Mouse (Mus musculus): Measurements from ENCODE around the gene Slc44a4. TPM values are rescaled to one million over a fixed set of nuclear protein-coding genes. Genes with fewer than 3 reads are reported as not detected.
"Not testable (repeated sequence)": the region's sequence is repeated elsewhere in the genome, so short reads cannot be mapped to it uniquely, and the experiment has no call there.

The Slc44a4 gene
- polyA plus RNA-seq, 1 experiment from 2014 or later = 0.44 TPM

DNA sequence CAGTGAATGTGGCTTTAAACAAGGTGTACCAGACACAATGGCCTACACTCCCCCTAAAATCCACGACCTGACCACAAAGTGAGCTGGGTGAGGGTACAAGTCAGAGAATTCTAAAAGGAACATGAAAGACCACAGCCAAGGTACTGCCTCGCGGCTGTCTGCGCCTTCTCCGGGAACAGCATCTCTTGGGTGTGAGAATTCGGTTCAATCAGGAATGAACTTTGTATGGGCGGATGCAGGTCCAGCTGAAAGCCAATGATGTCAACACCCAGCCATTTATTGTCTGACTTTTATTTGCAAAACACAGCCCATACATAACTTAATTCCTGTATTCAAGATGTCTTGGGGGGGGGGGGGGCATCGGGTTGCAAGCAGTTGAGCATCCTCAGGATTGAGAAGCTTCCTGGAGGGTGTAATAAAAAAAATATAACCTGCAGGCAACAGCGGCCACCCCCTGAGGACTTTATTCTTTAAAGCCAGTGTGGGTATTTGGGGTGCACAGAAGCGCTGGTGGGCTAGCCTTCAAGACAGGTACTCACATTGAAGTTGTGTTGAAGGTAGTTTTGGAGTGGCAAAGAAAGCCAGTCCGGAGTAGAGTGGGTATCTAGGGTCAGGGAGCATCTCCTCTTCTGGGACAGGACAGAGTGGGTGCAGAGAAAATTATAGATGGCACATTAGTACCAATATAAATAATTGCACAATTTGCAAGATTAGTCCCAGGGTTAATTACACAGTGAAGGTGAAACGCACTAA is 21.0 kb upstream of the Slc44a4 start:
- WGBS = 70% methylated on average over 12 of the region's 12 CpGs
- Histone ChIP-seq H3K36me3 (replicated peaks) (peaks cover 18% of the 10 kb centered on the region), H3K27ac (replicated peaks) (peak overlapping the region; percentile 99), H3K27me3 (replicated peaks; ENCODE audit: low read depth, poor library complexity, severe bottlenecking) (no peaks in the 10 kb centered on the region), H3K9me3 (peaks cover 4% of the 10 kb centered on the region; the same call in 1 of the 2 replicates), H3K4me3 (peak overlapping the region; percentile 99), H3K4me1 (peaks cover 44% of the 10 kb centered on the region)
- no peak for DNase-seq (ENCODE audit: low spot score)

DNA sequence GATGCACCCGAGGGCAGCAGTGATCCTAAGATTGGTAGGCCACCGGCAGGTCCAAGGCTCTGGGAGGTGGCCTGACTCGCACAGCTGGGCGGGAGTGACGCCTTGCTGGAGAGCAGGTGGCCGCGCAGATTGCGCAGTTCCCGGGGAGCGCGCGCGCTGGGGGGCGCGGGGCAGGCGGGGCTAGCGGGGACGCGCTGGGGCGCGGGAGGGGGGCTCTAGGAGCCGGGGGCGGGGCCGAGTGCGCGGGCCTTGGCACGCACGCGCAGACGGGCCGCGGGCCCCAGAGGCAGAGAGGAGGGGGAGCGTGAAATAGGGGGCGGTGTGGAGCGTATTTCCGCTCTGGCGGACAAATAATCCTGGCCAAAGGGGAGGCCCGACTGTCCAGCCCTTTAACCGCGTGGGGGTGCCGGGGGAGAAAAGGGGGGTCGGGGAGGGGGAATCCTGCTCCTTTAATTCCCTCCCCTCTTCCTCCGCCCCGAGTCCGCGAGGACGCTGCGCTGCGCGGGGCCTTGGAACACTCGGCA is 20.1 kb upstream of the Slc44a4 start:
- H3K9me3 ChIP-seq = peaks cover 4% of the 10 kb centered on the region; the same call in 1 of the 2 replicates
- DNase-seq (ENCODE audit: low spot score) = peak; percentile 98
- H3K27ac ChIP-seq (replicated peaks) = peak overlapping the region; percentile 99
- H3K4me3 ChIP-seq = peak overlapping the region; percentile 99
- peaks cover 46% of the 10 kb centered on the region for H3K4me1 ChIP-seq
- H3K36me3 ChIP-seq (replicated peaks) = peaks cover 18% of the 10 kb centered on the region
- no peaks in the 10 kb centered on the region for H3K27me3 ChIP-seq (replicated peaks; ENCODE audit: low read depth, poor library complexity, severe bottlenecking)
- under 1% methylated on average over 46 of the region's 51 CpGs for WGBS

DNA sequence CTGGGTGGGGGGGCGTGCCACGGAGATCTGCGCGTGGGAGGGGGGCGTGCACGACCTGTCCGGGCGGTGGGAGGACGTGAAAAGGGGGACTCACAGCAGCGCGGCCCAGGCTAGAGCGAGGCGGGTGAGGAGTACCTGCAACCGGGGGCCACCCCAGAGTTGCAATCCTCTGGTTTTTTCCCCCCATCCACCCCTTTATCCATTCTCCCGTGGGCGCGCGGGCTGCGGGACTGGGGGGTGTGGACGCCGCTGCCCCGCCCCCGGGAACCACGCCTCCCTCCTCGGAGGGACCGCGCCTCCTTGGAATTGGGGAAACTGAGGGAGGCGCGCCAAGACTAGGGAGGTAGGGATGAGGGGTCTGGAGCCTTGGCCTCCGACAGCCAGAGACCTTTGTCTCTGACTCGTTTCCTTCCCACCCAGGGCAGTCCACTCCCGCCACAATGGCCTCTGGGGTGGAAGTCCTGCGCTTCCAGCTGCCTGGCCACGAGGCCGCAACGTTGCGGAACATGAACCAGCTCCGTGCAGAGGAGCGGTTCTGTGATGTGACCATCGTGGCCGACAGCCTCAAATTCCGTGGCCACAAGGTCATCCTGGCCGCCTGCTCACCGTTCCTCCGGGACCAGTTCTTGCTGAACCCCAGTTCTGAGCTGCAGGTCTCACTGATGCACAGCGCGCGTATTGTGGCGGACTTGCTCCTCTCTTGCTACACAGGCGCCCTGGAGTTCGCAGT is 19.3 kb upstream of the Slc44a4 start:
- H3K4me1 ChIP-seq = peaks cover 53% of the 10 kb centered on the region
- H3K27me3 ChIP-seq (replicated peaks; ENCODE audit: low read depth, poor library complexity, severe bottlenecking) = no peaks in the 10 kb centered on the region
- WGBS = 8% methylated on average over 51 of the region's 51 CpGs
- H3K36me3 ChIP-seq (replicated peaks) = peaks cover 18% of the 10 kb centered on the region
- peak overlapping the region; percentile 99 for H3K4me3 ChIP-seq
- peaks cover 4% of the 10 kb centered on the region; the same call in 1 of the 2 replicates for H3K9me3 ChIP-seq
- peak overlapping the region; percentile 99 for H3K27ac ChIP-seq (replicated peaks)
- DNase-seq (ENCODE audit: low spot score) = peak; percentile 59

DNA sequence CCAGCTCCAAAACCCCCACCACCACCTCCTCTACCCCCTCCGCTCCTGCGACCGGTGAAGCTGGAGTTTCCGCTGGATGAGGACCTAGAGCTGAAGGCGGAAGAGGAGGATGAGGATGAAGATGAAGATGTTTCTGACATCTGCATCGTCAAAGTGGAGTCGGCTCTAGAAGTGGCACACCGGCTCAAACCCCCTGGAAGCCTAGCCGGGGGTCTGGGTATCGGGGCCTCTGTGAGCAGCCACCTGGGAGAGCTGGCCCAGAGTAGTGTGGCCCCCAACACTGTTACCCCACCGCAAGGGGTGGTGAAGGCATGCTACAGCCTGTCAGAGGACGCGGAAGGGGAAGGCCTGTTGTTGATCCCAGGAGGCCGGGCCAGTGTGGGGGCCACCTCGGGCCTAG is 18.5 kb upstream of the Slc44a4 start:
- DNase-seq (ENCODE audit: low spot score) = no peak
- 89% methylated on average over 15 of the region's 15 CpGs for WGBS
- peak overlapping the region; percentile 99 for H3K27ac ChIP-seq (replicated peaks)
- peaks cover 4% of the 10 kb centered on the region; the same call in 1 of the 2 replicates for H3K9me3 ChIP-seq
- peaks cover 59% of the 10 kb centered on the region for H3K4me1 ChIP-seq
- peak overlapping the region; percentile 99 for H3K4me3 ChIP-seq
- H3K27me3 ChIP-seq (replicated peaks; ENCODE audit: low read depth, poor library complexity, severe bottlenecking) = no peaks in the 10 kb centered on the region
- H3K36me3 ChIP-seq (replicated peaks) = peaks cover 19% of the 10 kb centered on the region

DNA sequence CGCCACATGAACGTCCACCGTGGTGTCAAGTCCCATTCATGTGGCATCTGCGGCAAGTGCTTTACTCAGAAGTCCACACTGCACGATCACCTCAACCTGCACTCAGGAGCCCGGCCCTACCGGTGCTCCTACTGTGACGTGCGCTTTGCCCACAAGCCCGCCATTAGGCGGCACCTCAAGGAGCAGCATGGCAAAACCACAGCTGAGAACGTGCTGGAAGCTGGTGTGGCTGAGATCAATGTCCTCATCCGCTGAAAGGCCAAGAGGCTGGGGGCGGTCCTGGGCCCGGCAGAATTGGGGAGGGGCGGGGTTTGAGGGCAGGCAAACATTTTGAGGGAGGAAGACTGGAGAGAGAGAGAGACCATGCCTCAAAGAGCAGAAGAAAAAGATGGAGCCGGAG is 17.9 kb upstream of the Slc44a4 start:
- peaks cover 59% of the 10 kb centered on the region for H3K4me1 ChIP-seq
- H3K27ac ChIP-seq (replicated peaks) = 0 out of 2 replicates have a peak overlapping the region, but pooled peaks have one; percentile 99
- peaks cover 25% of the 10 kb centered on the region for H3K36me3 ChIP-seq (replicated peaks)
- DNase-seq (ENCODE audit: low spot score) = no peak
- WGBS = 89% methylated on average over 17 of the region's 17 CpGs
- no peaks in the 10 kb centered on the region for H3K27me3 ChIP-seq (replicated peaks; ENCODE audit: low read depth, poor library complexity, severe bottlenecking)
- H3K4me3 ChIP-seq = peak overlapping the region; percentile 99
- H3K9me3 ChIP-seq = peaks cover 4% of the 10 kb centered on the region; the same call in 1 of the 2 replicates

DNA sequence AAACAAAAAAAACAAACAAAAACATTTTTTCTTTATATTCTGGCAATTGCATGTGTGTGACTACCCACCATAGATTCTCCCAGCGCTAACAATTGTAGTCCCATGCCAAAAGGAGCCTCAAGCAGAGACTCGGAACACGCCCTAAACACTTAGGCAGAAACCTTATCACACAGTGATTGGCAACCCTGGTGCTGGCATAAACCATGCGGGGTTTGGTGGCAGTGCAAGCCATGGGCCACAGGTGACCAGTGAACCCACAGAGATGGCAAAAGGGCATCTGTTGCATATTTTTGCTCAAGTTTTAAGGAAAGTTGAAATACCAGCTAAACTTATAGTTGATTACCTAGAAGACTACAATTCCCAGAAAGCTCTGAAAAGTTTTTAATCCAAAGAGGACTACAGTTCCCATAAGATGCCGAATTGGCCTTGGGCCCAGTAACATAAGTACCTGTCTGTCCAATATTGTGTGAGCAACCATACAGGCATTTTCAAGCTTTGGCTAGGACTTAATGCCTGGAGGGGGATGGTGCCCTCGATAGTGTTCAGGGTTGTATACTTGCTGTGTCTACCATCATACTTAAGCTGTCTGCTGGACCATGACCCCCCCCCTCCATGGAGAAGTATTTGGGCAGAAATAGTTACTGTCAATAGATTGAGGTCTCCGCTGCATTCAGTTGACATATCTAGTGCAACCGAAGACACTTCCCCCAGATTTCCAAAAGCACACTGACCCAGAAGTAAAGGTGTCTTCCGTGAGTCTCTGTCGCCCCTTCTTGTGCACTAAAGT is 16.7 kb upstream of the Slc44a4 start:
- H3K36me3 ChIP-seq (replicated peaks) = peaks cover 36% of the 10 kb centered on the region
- H3K27ac ChIP-seq (replicated peaks) = peak overlapping the region; percentile 100
- 25% methylated on average over 10 of the region's 10 CpGs for WGBS
- peaks cover 59% of the 10 kb centered on the region for H3K4me1 ChIP-seq
- no peak for DNase-seq (ENCODE audit: low spot score)
- H3K4me3 ChIP-seq = peak overlapping the region; percentile 99
- H3K9me3 ChIP-seq = peaks cover 4% of the 10 kb centered on the region; the same call in 1 of the 2 replicates
- H3K27me3 ChIP-seq (replicated peaks; ENCODE audit: low read depth, poor library complexity, severe bottlenecking) = no peaks in the 10 kb centered on the region

DNA sequence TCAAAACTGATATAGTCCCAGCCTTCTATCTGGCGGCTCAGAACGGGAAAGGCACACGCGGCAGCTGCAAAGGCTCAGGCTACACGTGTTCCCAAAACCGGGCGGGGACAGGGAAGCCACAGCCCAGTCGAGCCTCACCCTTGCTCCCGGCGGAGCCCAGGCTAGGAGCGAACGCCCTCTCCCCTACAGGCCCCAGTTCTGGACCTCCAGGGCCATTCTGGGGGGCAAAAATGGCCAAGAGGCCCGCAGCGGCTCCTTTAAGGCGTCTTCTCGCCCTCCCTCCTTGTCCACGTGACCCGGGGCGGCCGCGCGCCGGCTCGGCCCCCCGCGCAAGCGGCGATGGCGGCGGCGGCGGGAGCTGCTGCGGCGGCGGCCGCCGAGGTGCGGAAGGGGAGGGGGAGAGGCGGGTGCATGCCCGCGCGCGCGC is 16.1 kb upstream of the Slc44a4 start, which contains the start of the genes C2 and Ehmt2:
Gene C2 (minus strand): TSS at position 106 of the 427 bp plus-strand sequence.
Gene Ehmt2 (plus strand): TSS at position 310 of the 427 bp plus-strand sequence.
- Histone ChIP-seq H3K9me3 (peaks cover 4% of the 10 kb centered on the region; the same call in 1 of the 2 replicates), H3K4me3 (peak within 1 kb of the TSS; percentile 99), H3K27me3 (replicated peaks; ENCODE audit: low read depth, poor library complexity, severe bottlenecking) (no peaks in the 10 kb centered on the region), H3K27ac (replicated peaks) (peak within 1 kb of the TSS; percentile 100), H3K36me3 (replicated peaks) (peaks cover 42% of the 10 kb centered on the region), H3K4me1 (peaks cover 59% of the 10 kb centered on the region)
- peak; percentile 90 for DNase-seq (ENCODE audit: low spot score)
- WGBS = under 1% methylated on average over 43 of the region's 44 CpGs

- Histone ChIP-seq H3K27ac (replicated peaks) (peak overlapping the region; percentile 100), H3K36me3 (replicated peaks) (peaks cover 48% of the 10 kb centered on the region), H3K9me3 (peaks cover 4% of the 10 kb centered on the region; the same call in 1 of the 2 replicates), H3K4me1 (peaks cover 54% of the 10 kb centered on the region), H3K4me3 (peak overlapping the region; percentile 99), H3K27me3 (replicated peaks; ENCODE audit: low read depth, poor library complexity, severe bottlenecking) (no peaks in the 10 kb centered on the region)
- peak; percentile 80 for DNase-seq (ENCODE audit: low spot score)
- WGBS = 2% methylated on average over 37 of the region's 47 CpGs
Observed at GRCm38 (mm10) chr17:34898706-34899052, 15.6 kb upstream of the Slc44a4 start.

- 1% methylated on average over 44 of the region's 45 CpGs for WGBS
- Histone ChIP-seq H3K27ac (replicated peaks) (peak overlapping the region; percentile 100), H3K4me3 (peak overlapping the region; percentile 99), H3K9me3 (peaks cover 4% of the 10 kb centered on the region; the same call in 1 of the 2 replicates), H3K27me3 (replicated peaks; ENCODE audit: low read depth, poor library complexity, severe bottlenecking) (no peaks in the 10 kb centered on the region), H3K4me1 (peaks cover 49% of the 10 kb centered on the region), H3K36me3 (replicated peaks) (peaks cover 53% of the 10 kb centered on the region)
- peak; percentile 55 for DNase-seq (ENCODE audit: low spot score)
Observed at GRCm38 (mm10) chr17:34899053-34899889, 15.0 kb upstream of the Slc44a4 start.

- 3% methylated on average over 5 of the region's 5 CpGs for WGBS
- Histone ChIP-seq H3K27me3 (replicated peaks; ENCODE audit: low read depth, poor library complexity, severe bottlenecking) (no peaks in the 10 kb centered on the region), H3K36me3 (replicated peaks) (peaks cover 59% of the 10 kb centered on the region), H3K27ac (replicated peaks) (peak overlapping the region; percentile 100), H3K4me1 (peaks cover 47% of the 10 kb centered on the region), H3K4me3 (peak overlapping the region; percentile 99), H3K9me3 (peaks cover 4% of the 10 kb centered on the region; the same call in 1 of the 2 replicates)
- DNase-seq (ENCODE audit: low spot score) = no peak
Observed at GRCm38 (mm10) chr17:34899890-34900243, 14.4 kb upstream of the Slc44a4 start.

DNA sequence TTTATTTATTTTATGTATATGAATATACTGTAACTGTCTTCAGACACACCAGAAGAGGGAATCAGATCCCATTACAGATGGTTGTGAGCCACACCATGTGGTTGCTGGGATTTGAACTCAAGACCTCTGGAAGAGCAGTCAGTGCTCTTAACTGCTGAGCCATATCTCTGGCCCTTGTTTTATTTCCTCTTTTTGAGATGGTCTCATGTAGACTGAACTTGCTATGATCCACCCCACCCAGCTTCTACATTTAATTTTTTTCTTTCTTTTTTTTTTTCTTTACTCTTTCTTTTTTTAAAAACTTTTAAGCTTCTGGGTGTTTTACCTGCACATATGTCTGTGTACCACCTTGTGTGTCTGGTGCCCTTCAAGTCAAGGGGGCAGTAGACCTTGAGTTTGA is 13.4 kb upstream of the Slc44a4 start:
- Histone ChIP-seq H3K36me3 (replicated peaks) (peaks cover 63% of the 10 kb centered on the region), H3K4me3 (peak overlapping the region; percentile 99; the same call in 1 of the 2 replicates), H3K4me1 (peaks cover 38% of the 10 kb centered on the region)
- not testable (repeated sequence) for DNase-seq (ENCODE audit: low spot score); H3K9me3 ChIP-seq; H3K27ac ChIP-seq (replicated peaks); H3K27me3 ChIP-seq (replicated peaks; ENCODE audit: low read depth, poor library complexity, severe bottlenecking)

Data from embryonic facial prominence, embryonic 10.5 days (tissue).